Mouse (Mus musculus): Measurements from ENCODE around the gene Fzd7.
A peak's percentile ranks its signal among the peaks of the same experiment; 100 is the strongest.
"Not testable (repeated sequence)": the region's sequence is repeated elsewhere in the genome, so short reads cannot be mapped to it uniquely, and the experiment has no call there.

Fzd7 gene

GRCm38 (mm10) chr1:59482331-59482695, at the start of gene Fzd7:
Fzd7 (plus strand) TSS chr1:59482424.
- no peak for DNase-seq

GRCm38 (mm10) chr1:59433296-59433695, 48.9 kb upstream of the Fzd7 start:
- DNase-seq = no peak

- peak; percentile 29 for DNase-seq
Measured at GRCm38 (mm10) chr1:59434071-59434470, 48.2 kb upstream of the Fzd7 start.

GRCm38 (mm10) chr1:59435270-59435669, 47.0 kb upstream of the Fzd7 start:
- DNase-seq = no peak

DNA sequence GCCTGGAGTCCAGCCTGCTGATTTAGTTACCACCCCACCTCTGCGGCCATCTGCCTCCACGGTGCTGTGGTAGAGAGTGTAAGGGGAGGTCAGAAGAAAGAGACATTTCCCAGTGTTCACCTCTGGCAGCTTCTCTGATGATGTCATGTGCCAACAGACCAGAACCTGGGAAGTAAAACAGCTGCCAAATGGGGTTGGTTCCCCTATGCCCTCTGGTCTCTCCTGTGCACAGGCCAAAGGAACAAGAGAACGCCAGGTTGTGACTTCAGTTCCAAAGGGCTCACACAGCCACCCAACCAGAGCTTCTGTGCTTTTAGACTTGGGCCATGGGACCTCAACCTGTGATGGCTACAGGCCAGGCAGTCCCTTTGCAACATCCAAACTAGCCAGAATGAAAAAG, 45.9 kb upstream of the Fzd7 start:
- DNase-seq = peak; percentile 69

GRCm38 (mm10) chr1:59437927-59438326, 44.3 kb upstream of the Fzd7 start:
- DNase-seq = peak; percentile 35

- no peak for DNase-seq
Measured at GRCm38 (mm10) chr1:59438330-59438729, 43.9 kb upstream of the Fzd7 start.

- DNase-seq = peak; percentile 60
Measured at GRCm38 (mm10) chr1:59439252-59439651, 43.0 kb upstream of the Fzd7 start.

- DNase-seq = peak; percentile 38
Measured at GRCm38 (mm10) chr1:59439941-59440340, 42.3 kb upstream of the Fzd7 start.

DNA sequence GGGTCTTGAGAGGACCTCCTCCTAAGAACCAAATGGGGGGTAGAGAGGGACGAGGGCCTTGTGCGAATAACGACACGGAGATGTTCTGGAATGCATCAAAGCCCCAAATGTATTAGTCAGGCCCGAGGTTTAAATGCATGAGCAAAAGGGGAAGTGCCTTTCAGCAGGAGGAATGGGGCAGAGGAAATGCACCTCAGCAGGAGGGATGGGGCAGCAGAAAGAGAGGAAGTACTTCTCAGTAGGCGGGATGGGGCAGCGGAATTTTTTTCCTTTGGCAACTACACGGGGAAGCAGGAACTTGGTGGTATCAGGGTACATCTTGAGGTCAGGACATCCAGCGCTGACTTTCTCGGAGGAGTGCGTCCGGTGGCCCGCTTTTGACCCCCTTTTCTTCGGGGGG, 39.5 kb upstream of the Fzd7 start:
- not testable (repeated sequence) for DNase-seq

GRCm38 (mm10) chr1:59444127-59444660, 38.0 kb upstream of the Fzd7 start:
- DNase-seq = no peak

- no peak for DNase-seq
Measured at GRCm38 (mm10) chr1:59445242-59445641, 37.0 kb upstream of the Fzd7 start.

- DNase-seq = no peak
Measured at GRCm38 (mm10) chr1:59448497-59449270, 33.5 kb upstream of the Fzd7 start.

DNA sequence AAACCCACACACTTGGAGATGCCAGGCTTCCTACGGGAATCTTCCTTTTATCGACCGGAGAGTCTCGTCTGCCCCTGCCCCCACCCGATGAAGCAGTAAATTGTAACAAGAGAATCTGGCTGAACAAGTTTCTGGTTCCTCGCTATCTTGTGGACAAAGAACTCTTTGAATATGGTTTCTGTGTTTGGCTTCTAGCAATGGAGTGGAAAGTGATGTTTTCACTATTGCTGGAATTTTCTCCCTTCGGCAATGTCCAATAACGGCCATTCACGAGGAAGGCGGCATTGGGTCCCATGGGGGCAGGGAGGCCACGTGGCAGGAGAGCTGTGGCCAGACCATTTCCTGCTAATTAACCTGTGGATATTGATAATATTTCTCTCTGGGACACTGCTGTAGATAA, 32.8 kb upstream of the Fzd7 start:
- no peak for DNase-seq

- no peak for DNase-seq
Measured at GRCm38 (mm10) chr1:59450896-59451295, 31.3 kb upstream of the Fzd7 start.

- no peak for DNase-seq
Measured at GRCm38 (mm10) chr1:59451584-59451983, 30.6 kb upstream of the Fzd7 start.

GRCm38 (mm10) chr1:59456825-59457224, 25.4 kb upstream of the Fzd7 start:
- no peak for DNase-seq

- DNase-seq = no peak
Measured at GRCm38 (mm10) chr1:59457873-59458272, 24.4 kb upstream of the Fzd7 start.

DNA sequence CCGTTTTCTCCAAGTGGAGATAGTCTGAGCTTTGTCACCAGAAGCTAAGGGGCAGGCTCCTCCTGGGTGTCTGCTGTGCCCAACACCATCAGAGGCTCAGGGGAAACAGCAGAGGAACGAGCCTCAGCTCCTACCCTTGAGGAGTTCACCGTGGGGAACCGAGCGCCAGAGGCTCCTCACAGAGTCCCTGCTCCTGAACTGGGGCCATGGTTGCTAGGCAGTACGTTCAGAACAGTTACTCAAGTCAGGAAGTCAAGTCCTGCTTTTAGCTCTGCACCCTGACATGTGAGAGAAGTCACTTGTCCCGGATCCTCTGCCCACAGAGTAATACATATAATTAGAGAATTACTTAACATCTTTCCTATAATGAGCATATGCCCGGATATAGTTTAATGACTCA, 23.3 kb upstream of the Fzd7 start:
- DNase-seq = no peak

DNA sequence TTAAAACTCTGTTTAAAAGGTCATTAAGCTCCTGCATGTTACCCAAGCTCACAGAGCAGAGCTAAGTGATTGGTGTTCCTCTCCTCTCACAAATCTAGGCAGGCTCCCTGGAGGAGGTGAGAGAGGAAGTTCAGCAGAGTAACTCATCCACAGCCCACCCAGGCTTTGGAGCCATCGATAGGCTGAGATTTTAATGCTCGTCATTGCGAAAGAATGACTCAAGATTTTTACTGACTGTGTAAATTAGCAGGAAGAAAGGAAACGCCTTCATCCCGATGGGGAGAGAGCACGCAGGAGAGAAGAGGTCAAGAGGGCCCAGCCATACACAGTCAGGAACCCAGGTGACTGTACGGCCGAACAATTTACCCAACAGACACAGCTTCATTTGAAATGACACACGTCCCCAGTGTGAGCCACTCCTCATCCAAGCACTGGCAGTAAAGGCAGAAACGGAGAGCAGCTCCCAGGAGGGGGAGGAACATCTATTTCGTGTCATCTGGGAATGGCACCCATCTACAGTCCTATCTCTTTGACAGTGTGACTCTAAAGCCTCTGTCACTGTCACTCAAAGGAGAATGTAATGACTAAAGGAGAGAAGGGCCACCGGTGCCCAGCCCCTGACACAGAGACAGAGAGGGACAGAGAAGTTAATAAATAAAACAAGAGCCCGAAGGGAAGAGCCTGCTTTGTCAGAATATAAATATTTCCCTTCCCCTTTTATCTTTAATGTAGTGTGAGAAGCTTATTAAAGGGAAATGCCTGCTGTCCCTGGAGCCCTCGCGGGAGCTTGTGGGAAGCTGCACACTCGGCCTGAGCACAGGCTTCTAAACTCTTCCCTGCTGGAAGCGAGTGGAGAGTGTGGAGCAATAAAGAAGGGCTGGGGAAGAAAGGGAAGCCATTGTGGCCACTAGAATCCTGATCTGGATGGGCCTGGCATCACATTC, 17.3 kb upstream of the Fzd7 start:
- no peak for DNase-seq

GRCm38 (mm10) chr1:59465640-59466008, 16.6 kb upstream of the Fzd7 start:
- DNase-seq = no peak

- DNase-seq = no peak
Measured at GRCm38 (mm10) chr1:59469170-59469569, 13.1 kb upstream of the Fzd7 start.

GRCm38 (mm10) chr1:59470766-59471165, 11.5 kb upstream of the Fzd7 start:
- no peak for DNase-seq

Measured in kidney, adult 18-20 months (tissue).